Mouse (Mus musculus) thymus, postnatal 10 days (tissue): Measurements from ENCODE around the gene Nav2.

ENCODE experiments used
- DNase-seq, 2 experiments: peaks; one replicate each; pipeline ENCODE4 v3.0.0; 2021; ENCODE audit warnings: low spot score in 2 of 2

Nav2 gene

DNA sequence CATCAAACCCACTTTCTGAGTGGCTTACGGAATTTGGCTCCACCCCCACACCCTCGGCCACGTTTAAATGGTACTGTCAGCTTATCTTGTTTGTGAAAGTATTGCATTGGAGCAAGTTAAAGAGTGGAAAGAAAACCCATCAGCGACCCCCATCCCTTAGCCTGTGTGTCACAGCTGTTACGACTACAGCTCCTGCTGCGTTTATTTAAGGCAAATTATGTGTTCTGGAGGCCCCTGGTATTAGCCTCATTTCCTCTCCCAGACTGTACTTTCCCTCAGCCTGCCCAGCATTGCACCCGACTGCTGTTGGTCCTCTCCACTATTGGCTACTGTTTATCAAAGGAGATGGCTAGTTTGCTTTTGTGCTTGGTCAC lies 569.4 kb downstream of the Nav2 start:
- no peak for DNase-seq

DNA sequence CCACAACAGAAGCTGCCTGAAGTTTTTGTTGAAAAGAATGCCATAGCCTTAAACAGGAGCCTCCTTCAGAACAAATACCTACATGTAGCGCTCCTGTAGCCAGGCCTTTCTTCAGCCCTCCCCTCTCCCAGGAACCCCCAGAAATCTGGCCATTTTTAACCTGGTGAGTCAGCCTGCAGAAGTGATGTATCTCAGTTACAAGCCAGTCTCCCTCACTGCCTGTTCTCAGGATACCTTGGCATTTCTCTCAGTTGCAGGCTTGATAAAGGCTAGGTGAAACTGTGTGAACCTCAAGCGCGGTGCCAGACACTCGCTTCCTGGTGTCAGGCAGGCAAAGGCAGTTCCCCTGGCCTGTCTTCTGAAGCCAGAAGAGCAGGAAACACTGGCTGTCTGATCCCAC lies 570.4 kb downstream of the Nav2 start:
- DNase-seq = no peak

DNA sequence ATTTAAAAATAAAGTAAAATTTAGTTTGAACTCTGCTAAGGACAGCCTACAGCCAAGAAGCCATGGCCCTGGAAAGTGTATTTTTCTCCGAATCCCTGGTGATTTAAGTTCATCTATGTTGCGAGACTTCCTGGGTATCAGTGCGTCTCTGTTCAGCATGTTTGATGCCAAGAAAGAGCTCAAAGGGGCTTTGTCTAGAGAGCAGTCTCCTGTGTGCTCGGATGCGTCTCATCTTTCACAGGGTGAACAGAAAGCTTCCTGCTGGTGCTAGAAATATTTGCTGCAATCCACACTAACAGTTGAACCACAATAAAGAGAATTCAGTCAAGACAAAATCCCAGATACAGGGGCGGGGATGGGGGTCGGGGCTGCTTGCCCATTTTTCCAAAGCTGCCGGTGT lies 572.4 kb downstream of the Nav2 start:
- no peak for DNase-seq

DNA sequence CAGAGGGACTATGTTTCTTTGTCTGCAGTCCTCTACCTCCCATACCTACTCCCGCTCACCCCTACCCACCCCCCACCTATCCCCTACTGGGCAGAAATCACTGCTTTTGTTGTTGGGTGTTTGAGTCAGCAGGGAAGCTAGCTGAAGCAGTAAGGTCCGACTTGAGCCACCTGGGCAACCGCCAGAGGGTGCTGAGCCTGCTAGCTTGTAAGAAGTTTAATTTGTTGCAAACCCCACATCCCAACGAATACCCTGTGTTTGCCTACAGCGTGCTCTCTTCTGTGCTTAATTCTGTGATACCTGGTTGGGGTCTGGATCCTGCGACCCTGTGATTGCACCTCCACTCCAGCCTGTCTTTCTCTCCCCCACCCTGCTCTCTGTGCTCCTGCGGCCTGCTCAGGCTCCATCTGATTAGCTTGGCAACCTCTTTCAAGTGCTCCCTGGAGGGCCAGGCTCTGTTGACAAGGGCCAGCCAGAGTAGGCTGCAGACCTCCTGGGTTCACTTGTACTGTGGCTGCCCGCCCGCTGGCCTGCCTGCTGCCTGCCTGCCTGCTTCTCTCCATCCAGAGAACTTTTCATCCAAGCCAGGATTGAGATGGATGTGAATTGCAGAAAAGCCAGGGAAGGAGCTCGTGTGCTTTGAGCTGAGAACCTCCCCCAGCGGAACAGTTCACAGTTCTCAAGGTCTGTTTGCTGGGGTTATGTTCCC lies 575.7 kb downstream of the Nav2 start:
- no peak for DNase-seq

DNA sequence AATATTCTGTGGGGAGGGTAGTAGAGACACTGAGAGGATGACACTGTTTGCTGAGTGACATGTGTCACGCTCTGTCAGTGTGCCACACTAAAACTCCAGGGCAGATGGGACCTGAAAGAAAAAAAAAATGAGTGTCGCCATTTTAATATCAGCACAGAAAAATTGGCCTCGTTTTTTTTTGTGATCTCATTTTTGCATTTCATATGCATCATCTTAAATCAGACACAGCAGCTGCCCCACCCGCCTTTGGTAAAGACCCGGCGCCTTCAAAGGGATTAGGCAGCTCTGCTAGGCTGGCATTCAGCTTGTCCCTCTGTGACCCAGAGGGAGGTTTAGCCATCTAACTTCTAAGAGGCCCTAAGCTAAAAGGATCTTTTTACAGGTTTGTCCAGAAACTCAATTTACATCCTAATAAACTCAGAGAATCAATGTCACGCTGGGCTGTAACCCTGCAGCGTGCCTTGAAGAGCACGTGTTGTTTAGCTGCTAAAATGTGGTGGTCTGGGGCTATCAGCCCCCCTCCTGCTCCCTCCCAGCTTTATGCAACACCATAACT lies 576.9 kb downstream of the Nav2 start:
- no peak for DNase-seq

DNA sequence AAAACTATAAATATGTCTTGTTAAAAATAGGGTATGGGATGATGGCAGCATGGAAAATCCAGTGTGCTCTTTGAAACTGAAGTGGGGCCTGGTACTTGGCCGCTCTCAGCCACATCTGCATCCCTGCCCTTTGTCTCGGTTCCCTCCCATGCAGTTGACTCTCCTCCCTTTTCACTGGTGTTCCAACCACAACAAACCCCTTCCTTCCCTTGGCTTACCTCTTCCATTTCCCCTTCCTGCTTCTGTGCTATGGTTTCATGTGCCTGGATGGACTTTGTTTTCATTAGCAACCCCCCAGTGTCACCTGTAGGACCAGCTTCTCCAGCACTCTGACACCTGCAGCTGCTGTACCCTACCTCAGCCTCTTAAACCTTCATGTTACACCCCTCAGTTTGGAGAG lies 578.8 kb downstream of the Nav2 start:
- DNase-seq = no peak

DNA sequence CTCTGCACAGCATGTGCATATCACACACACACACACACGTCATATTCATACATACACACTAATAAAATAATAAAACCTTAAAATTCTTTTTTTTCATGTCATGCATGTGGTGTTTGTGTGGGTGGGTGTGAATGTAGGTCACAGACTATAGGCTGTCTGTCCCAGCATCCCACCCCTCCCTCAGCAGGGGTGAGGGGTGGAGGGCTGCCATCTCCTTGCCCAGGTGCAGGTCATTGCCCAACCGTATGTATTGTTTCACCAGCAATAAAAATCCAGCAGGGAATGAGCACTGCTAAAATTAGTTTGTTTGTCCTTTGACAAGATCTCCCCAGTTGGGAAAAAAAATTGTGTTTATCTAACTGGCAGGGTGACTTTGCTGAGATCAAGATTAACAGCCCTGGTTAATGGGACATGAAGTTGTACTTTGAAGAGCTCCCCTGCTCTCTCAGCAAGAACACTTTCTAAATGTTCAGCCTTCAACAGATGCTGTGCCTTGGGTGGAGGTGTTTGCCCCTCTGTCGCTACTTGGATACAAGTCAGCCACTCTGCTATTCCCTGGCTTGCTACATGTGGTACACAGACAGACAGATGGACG lies 580.1 kb downstream of the Nav2 start:
- peak in 1 of 2 experiments; percentile 31 for DNase-seq

DNA sequence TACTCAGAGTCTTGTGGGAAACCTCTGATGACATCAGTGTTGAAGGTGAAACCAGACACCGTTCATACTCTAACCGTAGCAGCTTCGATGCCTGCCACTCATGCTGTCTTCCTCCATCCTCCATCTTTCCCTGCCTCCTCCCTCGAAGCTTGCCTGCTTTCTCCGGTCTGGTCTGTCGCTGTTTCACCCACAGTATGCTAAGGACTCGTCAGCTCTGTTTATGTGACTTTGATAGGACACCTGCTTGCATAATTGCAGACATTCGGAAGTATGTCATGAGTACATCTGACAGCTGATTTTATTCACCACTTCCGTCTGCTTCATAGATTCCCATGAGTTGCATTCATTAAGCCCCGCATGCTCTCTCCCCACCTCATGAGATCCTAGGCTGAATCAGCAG lies 582.3 kb downstream of the Nav2 start:
- DNase-seq = no peak

DNA sequence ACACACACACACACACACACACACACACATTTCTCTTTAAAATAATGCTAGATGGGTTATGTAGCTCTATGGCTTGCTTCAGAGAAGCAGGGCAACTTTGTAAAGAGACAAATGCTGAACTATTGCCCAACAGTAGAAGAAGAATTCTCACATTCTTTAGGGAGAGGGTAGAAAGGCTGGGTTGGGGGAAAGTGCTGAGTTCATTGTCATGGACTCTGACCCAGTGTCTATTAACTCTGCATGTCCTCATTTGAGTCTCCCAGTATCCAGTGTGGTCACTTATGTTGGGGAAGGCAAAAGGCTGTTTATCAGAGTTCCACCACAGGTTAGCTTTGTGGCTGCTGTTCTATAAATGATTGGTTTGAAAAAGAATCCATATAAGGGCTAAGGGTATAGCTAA lies 584.1 kb downstream of the Nav2 start:
- DNase-seq = no peak

DNA sequence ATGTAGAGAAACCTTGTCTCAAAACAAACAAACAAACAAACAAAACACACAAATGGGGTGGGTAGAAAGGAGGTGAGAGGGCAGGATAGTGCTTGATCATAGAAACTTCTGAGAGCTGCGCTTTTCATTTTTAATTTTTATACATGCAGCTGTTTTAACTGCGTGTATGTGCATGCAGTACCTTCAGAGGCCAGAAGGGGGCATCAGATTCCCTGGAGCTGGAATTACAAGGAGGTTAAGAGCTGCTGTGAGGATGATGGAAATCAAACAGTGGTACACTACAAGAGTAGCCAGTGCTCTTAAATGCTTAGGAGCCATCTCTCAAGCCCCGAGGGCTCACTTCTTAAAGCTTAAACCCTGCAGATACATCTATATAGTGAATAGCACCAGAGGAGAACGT lies 584.7 kb downstream of the Nav2 start:
- peak in 1 of 2 experiments; percentile 54 for DNase-seq

DNA sequence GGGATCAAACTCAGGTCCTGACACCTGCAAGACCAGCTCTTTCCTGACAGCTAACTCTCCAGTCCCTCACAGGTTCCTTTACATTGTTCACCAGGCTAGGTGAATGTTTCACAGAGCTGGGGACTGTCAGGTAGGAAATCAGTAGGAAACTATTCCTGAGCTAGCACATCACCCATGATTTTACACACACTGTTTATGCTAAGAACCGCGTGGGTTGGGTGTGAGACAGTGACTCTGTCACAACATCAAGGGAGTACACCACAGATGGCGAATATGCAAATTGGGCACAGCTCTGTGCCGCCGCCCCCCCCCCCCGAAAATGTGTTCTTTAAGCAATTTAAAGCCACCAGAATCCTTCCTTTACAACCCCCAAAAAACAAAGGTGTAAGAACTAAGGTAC lies 586.1 kb downstream of the Nav2 start:
- no peak for DNase-seq

DNA sequence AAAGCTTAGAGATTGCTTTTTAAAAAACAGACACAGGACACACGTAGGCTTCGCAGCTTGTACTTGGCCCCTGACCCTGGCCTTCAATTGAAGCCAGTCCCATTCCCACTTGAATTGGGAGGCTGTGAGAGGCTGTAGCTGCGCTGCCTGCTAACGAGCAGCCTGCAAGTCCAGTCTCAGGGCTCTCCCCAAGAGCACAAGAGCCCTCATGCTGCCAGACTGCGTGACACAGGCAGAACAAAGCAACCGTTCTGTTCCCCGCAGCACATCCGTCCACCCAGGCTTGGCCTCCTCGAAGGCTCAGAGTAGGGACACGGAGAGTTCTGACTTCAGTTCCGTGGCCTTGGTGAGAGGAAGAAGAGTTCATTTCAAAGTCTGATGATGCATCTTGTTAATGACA lies 587.6 kb downstream of the Nav2 start:
- no peak for DNase-seq

DNA sequence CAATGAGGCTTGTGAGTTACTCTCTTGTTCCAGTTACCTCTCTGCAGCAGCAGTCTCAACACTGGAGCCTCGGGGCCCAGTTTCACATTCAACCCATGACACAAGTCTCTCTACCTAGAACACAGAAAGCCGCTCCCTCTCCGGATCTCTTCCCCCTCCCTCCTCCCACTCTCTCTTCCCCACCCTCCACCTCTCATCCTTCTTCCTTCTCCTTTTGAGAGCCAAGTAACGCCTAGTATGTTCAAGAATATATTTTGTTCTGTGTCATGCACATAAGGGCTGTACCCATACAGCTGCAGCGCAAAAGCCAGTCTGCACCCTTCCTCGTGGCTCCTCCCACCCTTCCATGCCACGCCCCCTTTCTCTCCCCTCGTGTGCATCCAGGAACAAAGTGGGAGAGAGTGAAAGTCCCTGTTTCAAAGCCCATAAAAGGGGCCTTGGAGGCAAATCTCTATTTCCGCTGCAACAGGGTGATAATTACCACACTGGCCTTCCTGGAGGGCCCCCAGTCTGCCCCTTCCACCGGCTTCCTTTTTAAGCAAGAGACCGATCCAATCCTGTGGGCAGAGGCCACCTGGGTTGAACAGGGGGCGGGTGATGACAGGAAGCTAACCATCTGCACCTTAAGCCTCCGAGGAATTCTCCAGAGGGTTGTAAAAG lies 588.4 kb downstream of the Nav2 start:
- DNase-seq = no peak

DNA sequence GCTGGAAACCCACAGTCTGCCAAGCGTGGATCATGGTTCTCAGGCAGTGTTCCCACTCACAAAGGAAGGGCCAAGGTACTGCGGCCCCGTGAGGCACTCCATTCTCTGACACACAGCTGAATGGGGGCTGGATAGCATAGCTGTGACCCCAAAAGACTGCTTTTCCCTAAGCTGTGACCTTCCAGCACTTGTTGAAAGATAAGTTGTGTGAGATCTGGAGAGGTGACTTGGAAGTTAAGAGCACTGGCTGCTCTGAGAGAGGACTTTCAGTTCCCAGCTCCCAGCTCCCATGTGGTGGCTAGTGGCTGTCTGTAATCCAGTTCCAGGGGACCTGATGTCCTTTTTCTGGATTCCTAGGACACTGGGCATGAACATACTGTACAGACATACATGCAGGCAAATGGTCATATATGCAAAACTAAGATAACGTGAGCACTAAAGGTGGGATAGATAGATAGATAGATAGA lies 588.9 kb downstream of the Nav2 start:
- DNase-seq = no peak

DNA sequence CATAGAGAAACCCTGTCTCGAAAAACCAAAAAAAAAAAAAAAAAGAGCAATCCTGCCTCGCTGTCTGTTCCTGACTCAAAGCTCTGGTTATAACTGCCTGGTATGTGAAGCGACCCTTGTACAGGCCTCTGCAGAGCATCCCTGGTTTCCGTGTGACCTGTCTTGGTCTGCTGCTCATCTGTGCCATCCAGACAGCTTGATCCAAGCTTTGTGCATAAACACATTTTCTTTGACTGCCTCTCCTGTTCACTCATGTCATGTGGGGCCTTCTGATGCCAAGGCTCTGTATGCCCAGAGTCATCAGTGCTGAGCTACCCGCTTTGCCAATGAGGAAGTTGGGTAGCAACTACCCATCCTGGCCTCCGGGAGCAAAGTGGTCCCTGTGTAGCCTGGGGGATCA lies 591.1 kb downstream of the Nav2 start:
- DNase-seq = no peak

DNA sequence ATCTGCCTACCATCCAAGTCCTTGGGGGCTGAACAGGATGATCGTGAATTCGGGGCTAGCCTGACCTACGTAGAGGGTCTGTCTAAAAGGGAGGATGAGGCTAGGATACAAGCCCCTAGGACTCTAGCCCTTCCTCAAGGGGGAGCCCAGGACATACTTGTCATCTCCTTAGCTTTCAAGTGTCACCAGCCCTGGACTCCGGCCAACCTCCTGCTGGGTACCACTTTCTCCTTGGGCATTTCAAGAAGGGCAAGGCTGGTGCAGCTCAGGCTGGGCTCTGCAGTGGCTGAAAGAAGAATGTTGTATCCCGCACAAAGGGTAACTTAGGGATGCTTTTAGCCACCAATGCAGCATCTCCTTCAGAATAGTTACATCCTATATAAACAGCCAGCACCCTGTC lies 592.4 kb downstream of the Nav2 start:
- DNase-seq = no peak

DNA sequence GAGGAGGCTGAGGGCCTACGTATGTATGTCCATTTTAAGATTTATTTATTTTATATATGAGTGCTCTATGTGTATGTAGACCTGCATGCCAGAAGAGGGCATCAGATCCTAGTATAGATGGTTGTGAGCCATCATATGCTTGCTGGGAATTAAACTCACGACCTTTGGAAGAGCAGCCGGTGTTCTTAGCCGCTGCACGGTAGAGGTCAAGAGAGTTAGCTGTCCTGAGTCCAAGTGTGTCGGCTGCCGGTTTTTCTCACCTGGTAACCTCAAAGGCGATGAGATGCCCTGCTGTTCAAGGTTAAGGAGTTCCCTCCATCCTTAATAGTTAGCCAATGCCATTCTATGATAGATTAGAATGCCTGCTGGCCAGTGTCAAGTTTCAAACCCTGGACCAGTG lies 594.9 kb downstream of the Nav2 start:
- no peak for DNase-seq

DNA sequence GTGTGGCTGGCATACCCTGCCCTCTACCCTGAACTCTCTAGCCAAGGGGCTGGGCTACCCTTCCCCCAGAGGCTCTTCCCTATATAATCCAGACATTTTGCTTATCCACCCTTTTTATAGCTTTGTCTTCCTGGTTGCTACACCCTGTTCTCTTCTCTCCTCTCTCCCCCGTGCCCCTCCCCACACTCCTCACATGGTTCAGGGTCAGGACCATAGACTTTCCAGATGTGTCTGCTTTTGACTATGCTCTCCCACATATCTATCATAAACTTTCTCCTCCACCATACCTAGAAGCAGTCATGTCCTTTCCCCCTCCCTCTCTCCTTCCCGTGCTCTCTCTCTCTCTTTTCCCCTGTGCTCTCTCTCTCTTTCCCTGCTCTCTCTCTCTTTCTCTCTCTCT lies 595.4 kb downstream of the Nav2 start:
- no peak for DNase-seq

DNA sequence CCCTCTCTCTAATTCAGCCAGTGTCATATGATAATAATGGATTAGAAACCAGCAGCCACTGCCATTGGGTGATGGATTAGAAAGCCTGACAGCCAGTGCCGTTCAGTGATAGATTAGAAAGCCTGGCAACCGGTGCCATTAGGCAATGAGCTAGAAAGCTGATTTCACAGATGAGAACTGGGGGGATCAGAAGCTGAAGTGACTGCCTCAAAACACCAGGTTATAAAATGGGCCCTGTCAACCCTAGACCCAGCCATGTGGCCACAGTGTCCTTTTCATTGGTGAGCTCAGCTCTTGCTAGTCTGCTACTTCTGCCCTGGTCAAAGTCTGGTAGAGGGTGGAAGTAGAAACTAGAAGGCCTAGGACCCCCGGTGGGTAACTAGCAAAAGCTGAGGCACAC lies 595.8 kb downstream of the Nav2 start:
- no peak for DNase-seq

DNA sequence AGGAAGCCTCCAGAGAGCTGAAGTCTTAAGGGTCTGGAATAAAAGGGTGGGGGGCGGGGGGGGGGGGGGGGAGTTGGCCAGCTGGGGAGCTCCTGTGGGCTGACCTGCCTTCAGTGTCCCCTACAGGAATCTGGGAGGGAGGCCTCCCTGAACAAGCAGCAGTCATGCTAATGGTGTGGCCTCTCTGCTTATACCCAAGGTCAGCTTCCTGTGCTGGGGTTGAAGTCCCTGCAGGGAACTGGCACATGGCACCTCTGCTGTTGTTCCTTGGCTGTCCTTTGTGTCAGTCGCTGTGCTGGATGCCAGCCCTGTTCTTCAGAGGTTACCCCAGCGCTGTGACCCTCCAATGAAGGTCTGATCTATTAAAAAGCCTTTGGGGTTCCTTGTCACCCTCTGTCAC lies 596.5 kb downstream of the Nav2 start:
- no peak for DNase-seq

DNA sequence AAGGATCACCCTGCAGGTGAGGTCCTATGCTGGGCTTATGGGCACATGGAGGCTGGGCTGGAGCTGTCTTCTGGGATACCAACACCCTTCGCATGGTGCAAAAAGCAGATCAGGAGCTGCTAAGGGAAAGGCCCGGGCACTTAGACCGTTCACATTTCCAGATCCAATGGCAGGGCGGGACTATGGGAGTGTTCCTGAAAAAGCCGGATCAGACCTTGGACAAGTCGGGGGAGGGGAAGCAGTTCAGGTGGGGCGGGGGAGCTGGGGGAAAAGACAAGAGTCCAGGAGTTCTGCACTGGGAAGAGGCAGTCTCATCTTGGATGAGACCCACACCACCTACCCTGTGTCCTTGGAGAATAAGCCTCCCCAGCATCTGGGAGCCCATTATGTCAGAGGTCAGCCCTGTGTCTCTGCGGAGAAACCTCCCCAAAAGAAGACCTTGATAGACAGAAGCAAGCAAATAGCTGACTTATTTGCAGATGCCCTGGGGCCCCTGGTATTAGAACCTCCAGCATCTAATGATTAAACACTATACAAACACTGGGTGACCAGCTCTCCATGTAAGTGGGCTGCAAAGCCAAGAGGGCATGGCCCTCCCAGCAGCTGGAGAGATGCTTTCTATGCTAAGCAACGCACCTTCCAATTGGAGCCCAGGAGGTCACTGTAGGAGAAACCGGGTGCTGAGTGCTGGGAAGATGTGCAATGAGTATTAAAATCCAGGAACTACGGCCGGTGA lies 597.7 kb downstream of the Nav2 start:
- DNase-seq = no peak

DNA sequence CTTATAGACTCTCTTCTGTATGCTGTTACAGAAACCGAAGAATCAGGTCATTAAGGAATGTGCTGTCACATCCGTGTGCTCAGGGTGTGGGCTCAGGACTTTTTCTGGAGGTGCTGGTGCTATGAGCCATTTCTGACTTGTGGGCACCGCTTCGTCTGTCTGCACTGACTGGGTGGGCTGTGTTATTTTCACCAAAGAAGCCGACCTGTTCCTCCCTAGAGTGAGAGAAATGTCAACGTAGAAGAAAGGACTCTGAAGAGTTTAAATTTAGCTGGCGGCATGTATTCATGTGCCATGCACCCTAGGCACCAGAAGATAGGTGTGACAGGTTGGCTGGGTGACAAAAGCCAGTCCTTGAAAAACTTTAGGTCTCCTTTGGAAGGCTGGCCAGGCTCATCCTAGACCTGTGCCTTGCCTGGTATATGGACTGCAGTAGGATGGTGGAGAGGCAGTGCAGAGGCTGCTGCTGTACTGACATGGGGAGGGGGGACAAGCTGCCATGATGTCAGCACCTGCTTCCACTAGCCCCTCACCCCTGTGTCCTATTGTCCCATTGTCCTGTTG lies 599.5 kb downstream of the Nav2 start:
- no peak for DNase-seq
